Mouse (Mus musculus) spleen, postnatal 10 days (tissue): ENCODE measurements around the gene Cdh19.

ENCODE experiments used
- DNase-seq, 2 experiments: peaks; one replicate each; pipeline ENCODE4 v3.0.0; 2021 to 2022; ENCODE audit warnings: low spot score in 2 of 2

Cdh19 gene

DNA sequence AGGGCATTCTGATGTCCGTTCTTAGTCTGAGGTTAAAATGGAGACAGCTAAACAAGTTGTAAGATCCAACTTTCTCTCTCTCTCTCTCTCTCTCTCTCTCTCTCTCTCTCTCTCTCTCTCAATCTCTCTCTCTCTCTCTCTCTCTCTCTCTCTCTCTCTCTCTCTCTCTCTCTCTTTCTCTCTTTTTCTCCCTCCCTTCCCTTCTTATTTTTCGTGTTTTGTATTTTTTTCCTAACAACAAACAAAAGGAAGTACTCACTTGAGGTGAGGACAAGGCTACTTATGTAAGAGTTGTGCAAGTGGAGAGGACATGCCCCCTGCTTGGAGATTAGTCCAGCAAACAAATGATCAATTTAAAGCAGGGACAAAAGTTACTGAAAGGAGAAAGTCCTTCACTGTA is at the start of gene Cdh19:
Gene Cdh19 (minus strand): TSS at position 101 of the 400 bp plus-strand sequence.
- DNase-seq: no peak

DNA sequence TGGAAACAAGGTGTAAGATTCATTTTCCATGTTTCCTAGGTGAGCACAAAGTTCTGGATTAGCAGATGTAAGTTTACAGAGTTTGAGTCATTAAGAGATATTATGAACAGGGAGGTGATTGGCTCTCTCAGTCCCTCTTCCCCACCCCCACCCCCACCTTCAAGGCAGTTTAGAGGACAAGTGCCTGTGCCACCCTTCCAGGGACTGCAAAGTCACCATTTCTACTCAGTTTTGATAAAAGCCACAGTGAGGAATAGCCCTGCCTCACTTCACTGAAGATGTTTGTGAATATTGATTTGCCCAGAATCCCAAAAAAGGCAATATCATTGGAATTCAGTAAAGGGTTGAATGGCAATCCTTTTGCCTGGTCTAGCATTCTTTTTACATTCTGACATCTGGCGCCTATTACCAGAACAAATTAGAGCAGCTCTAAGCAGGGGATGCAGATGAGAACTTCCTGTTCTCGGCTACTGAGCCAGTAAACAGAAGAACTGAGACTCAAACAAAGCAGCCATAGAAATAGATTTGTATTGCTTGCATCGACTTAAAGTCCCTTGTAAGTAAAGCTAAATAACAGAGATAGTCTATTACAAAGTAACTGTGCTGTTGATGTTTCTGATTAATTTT is 43.2 kb upstream of the Cdh19 start:
- DNase-seq: no peak

DNA sequence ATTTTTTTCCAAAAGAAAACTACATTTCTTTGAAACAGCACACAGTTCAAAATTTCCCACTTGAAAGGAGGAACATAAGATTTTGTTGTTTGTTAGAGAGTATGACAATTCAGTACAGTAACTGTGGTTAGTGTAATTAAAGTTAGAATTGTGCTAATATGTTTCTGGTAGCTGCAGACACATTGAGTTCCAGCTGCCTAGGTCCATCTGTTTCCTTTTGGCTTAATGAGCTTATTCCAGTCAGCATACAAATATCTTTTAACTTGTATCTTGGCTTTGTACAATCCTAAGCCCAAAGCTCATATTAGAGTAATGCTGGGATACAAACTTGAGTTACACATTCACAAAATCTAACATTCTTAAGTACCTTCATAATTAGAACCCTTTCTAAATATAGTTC is 40.3 kb upstream of the Cdh19 start:
- DNase-seq: no peak

DNA sequence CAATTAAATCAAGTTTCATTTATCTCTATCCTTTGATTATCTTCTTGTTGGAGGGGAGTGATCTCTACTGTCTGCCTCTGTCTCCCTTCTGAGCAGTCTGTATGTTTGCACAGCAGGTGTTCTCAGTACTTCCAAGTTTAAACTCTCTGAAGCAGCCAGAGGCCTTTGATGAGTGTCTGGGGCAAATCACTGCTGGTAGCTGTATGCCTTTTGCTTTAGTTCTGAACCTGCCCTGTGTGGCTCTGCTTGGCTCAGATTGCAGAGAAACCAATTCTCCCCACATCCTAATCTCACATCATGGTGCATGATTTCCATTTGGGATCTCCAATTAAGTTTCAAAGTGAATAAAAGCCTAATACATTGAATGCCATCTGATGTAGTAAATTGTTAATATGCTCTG is 12.4 kb upstream of the Cdh19 start:
- no peak for DNase-seq

DNA sequence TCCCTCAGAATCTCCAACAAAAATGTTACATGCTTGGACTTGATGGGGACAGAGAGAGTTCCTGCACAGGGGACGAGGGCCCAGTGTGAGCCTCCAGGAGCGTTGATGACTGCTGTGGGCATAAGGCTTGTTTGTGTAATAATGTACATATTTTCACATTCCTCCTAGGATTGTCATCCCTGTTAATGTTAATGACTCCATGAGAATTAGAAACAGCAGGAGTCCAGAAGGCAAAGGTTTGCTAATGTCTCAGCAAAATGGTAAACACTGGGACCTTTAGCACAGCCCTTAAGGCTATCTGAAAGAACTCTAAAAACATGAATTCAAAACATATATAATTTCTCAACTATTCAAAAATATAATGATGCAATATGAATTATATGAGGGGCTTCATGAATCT is 8.2 kb downstream of the Cdh19 start:
- DNase-seq: no peak

DNA sequence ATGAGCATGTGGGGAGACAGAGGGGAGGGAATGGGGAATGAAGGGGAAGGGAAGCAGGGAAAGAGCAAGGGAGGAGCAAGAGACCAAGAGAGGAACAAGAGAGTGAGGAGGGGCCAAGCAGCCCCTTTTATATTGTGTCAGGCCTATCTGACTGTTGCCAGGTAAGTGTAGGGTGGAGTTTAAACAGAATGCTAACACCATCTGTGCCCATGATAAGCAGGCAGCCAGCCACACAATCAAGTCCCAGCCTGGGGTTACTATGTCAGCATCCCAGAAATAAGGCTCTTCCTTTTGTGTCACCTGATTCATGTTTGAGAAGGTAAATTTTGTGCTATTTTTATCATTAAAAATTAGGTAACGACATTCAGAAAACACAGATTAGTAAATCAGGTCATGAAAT is 67.6 kb downstream of the Cdh19 start:
- no peak for DNase-seq

DNA sequence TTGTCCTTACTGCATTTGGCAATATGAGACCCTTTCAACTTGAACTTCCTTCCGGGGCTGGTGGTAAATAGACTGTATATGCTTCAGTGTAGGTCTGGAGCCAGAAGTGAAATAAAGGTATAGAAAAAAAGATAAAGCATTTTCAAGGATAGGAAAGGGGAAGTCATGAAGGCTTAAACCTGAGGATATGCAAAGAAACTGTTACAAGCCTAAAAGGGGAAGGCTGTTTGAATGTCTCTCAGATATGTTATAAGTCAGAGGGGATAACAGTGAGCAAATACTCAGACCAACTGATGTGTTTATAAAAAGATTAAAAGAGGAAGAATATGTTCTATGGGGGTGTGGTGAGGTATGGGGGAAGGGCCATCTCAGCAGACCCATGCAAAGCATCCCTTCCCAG is 68.2 kb downstream of the Cdh19 start:
- no peak for DNase-seq

DNA sequence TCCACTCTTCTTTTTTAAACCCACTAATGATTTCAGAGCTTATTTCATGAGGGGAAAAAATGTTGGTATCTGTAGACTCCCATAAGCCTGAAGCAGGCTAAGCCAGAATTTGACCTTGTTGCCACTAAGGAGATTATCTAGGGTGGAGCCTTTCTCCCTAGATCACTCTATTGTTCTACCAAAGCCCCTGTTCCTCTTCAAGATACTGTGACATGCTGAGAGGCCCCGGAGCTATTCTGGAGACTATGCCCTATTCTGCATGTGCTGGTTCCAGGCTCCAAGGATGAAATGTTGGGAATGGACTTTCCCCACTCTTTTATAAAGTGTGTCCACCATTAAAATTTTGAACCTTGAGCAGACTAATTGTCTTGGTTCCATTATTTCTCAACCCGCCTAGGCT is 73.1 kb downstream of the Cdh19 start:
- DNase-seq: no peak
